Mouse (Mus musculus) natural killer cell, adult 2 months (primary cell): ENCODE results near the gene Nek6.

Experiments
- DNase-seq, 2 experiments: peaks; one replicate each; pipeline ENCODE4 v3.0.0; 2022; ENCODE audit warnings: low spot score in 2 of 2

Gene Nek6

GRCm38 (mm10) chr2:38578602-38579521 is 67.4 kb downstream of the Nek6 start:
- no peak for DNase-seq

GRCm38 (mm10) chr2:38579528-38579927 is 68.1 kb downstream of the Nek6 start:
- DNase-seq = no peak

- DNase-seq = no peak
Observed at GRCm38 (mm10) chr2:38583982-38584381, 72.5 kb downstream of the Nek6 start.

GRCm38 (mm10) chr2:38584514-38585378 is 73.3 kb downstream of the Nek6 start:
- DNase-seq = no peak

GRCm38 (mm10) chr2:38585379-38585736 is 73.9 kb downstream of the Nek6 start:
- DNase-seq = no peak

- no peak for DNase-seq
Observed at GRCm38 (mm10) chr2:38586733-38587132, 75.3 kb downstream of the Nek6 start.

GRCm38 (mm10) chr2:38591751-38592459 is 80.5 kb downstream of the Nek6 start:
- DNase-seq = no peak

GRCm38 (mm10) chr2:38594874-38595273 is 83.4 kb downstream of the Nek6 start:
- no peak for DNase-seq

- no peak for DNase-seq
Observed at GRCm38 (mm10) chr2:38597896-38598295, 86.5 kb downstream of the Nek6 start.

GRCm38 (mm10) chr2:38598395-38598794 is 87.0 kb downstream of the Nek6 start:
- DNase-seq = no peak

GRCm38 (mm10) chr2:38600842-38601241 is 89.4 kb downstream of the Nek6 start:
- DNase-seq = no peak

- DNase-seq = no peak
Observed at GRCm38 (mm10) chr2:38607716-38608115, 96.3 kb downstream of the Nek6 start.

- no peak for DNase-seq
Observed at GRCm38 (mm10) chr2:38608831-38609309, 97.4 kb downstream of the Nek6 start.

GRCm38 (mm10) chr2:38609310-38609709 is 97.9 kb downstream of the Nek6 start:
- no peak for DNase-seq

GRCm38 (mm10) chr2:38610161-38610560 is 98.7 kb downstream of the Nek6 start:
- DNase-seq = no peak

GRCm38 (mm10) chr2:38612596-38612995 is 101.2 kb downstream of the Nek6 start:
- DNase-seq = no peak

- DNase-seq = no peak
Observed at GRCm38 (mm10) chr2:38613576-38613975, 102.1 kb downstream of the Nek6 start.

- no peak for DNase-seq
Observed at GRCm38 (mm10) chr2:38614437-38614836, 103.0 kb downstream of the Nek6 start.

- DNase-seq = peak in 1 of 2 experiments; percentile 8
Observed at GRCm38 (mm10) chr2:38616072-38616471, 104.6 kb downstream of the Nek6 start.

GRCm38 (mm10) chr2:38616956-38617872 is 105.8 kb downstream of the Nek6 start:
- no peak for DNase-seq

- DNase-seq = no peak
Observed at GRCm38 (mm10) chr2:38619777-38620176, 108.3 kb downstream of the Nek6 start.
